Mouse (Mus musculus) megakaryocyte, embryonic 14.5 days (primary cell): Measurements from ENCODE around the gene Usf1.

Experiments used
- FLI1 ChIP-seq: IDR thresholded peaks from 2 replicates; pipeline ENCODE4 v1.6.1; 2012; ENCODE audit warnings: low read length, inconsistent platforms, mixed read lengths
- GATA1 ChIP-seq: IDR thresholded peaks from 3 replicates; pipeline ENCODE4 v1.6.1; 2012; ENCODE audit warnings: mixed read lengths, low read length, inconsistent platforms, borderline replicate concordance

GRCm38 (mm10) chr1:171401821-171402220 lies 9.3 kb upstream of the Usf1 start:
- TF ChIP-seq GATA1 = no peak
- no peak for TF ChIP-seq FLI1
